Mouse (Mus musculus) forebrain, embryonic 16.5 days (tissue): ENCODE measurements at regions not wholly inside any gene's neighbourhood (a gene's known extent, or its start where the extent isn't known, plus 50 kb on each side); places are given as distances from the start of the nearest gene placed in this dataset.

Experiments
- ATAC-seq: fragments of 200-750 bp; cut with Nextera tagmentation; 2 replicates; pipeline ENCODE4 v1.8.0; 2017; ENCODE audit warnings: mild to moderate bottlenecking, moderate library complexity
- H3K27ac ChIP-seq: fragments of 300-500 bp; sonication (generic); 2 replicates; pipeline ENCODE4 v1.5.1; 2014; ENCODE audit warnings: low read length, control low read depth
- H3K27me3 ChIP-seq: fragments of 300-500 bp; sonication (generic); replicated peaks from 2 replicates; pipeline ENCODE4 v1.6.1; 2014; ENCODE audit warnings: low read length; ENCODE audit not compliant: control insufficient read depth, insufficient read depth
- H3K36me3 ChIP-seq: fragments of 300-500 bp; sonication (generic); 2 replicates; pipeline ENCODE4 v1.6.1; 2014; ENCODE audit not compliant: control insufficient read depth, insufficient read depth
- H3K4me1 ChIP-seq: fragments of 300-500 bp; sonication (generic); replicated peaks from 2 replicates; pipeline ENCODE4 v1.6.1; 2014; ENCODE audit warnings: low read length; ENCODE audit not compliant: control insufficient read depth, insufficient read depth
- H3K4me2 ChIP-seq: fragments of 300-500 bp; sonication (generic); 2 replicates; pipeline ENCODE4 v1.6.1; 2014; ENCODE audit warnings: mild to moderate bottlenecking, low read length, control low read depth
- H3K4me3 ChIP-seq: fragments of 300-500 bp; sonication (generic); replicated peaks from 2 replicates; pipeline ENCODE4 v1.5.1; 2014; ENCODE audit warnings: mild to moderate bottlenecking, low read length, control low read depth
- H3K9ac ChIP-seq: fragments of 300-500 bp; sonication (generic); replicated peaks from 2 replicates; pipeline ENCODE4 v1.6.1; 2014; ENCODE audit warnings: low read depth, low read length, control low read depth
- H3K9me3 ChIP-seq: fragments of 300-500 bp; sonication (generic); 2 replicates; pipeline ENCODE4 v1.6.1; 2016; ENCODE audit warnings: low read length; ENCODE audit not compliant: control insufficient read depth
- WGBS: fragments of 180-500 bp; shearing (Covaris S2); extraction: QIAGEN DNeasy Blood & Tissue Kit; methylation state at CpG from one replicate; pipeline ENCODE4 v1.1.7; 2014; 5-methylcytosine and 5-hydroxymethylcytosine counted together

- Histone ChIP-seq H3K9me3 (no peaks in the 10 kb centered on the region), H3K27me3 (no peaks in the 10 kb centered on the region), H3K27ac (no peak overlapping the region), H3K4me3 (no peak overlapping the region), H3K4me2 (no peak overlapping the region), H3K4me1 (no peaks in the 10 kb centered on the region), H3K36me3 (no peaks in the 10 kb centered on the region), H3K9ac (no peak overlapping the region)
- ATAC-seq: no peak
- 94% methylated on average over 1 of the region's 1 CpGs for WGBS
Observed at GRCm38 (mm10) chr12:15262165-15262564, 554.6 kb downstream of the Trib2 start.

GRCm38 (mm10) chr12:15261604-15262003, 555.1 kb downstream of the Trib2 start:
- H3K4me1 ChIP-seq: no peaks in the 10 kb centered on the region
- H3K9ac ChIP-seq: no peak overlapping the region
- H3K4me2 ChIP-seq: no peak overlapping the region
- 100% methylated on average over 1 of the region's 1 CpGs for WGBS
- H3K4me3 ChIP-seq: no peak overlapping the region
- ATAC-seq: no peak
- no peak overlapping the region for H3K27ac ChIP-seq
- no peaks in the 10 kb centered on the region for H3K9me3 ChIP-seq
- no peaks in the 10 kb centered on the region for H3K27me3 ChIP-seq
- H3K36me3 ChIP-seq: no peaks in the 10 kb centered on the region

- Histone ChIP-seq H3K27ac (no peak overlapping the region), H3K4me1 (no peaks in the 10 kb centered on the region), H3K4me3 (no peak overlapping the region), H3K27me3 (no peaks in the 10 kb centered on the region), H3K9me3 (no peaks in the 10 kb centered on the region), H3K36me3 (no peaks in the 10 kb centered on the region), H3K4me2 (no peak overlapping the region), H3K9ac (no peak overlapping the region)
- WGBS: 77% methylated on average over 2 of the region's 2 CpGs
- no peak for ATAC-seq
Observed at GRCm38 (mm10) chr12:15260907-15261415, 555.8 kb downstream of the Trib2 start.

GRCm38 (mm10) chr12:15244966-15245365, 571.8 kb downstream of the Trib2 start:
- no peaks in the 10 kb centered on the region for H3K27me3 ChIP-seq
- no peaks in the 10 kb centered on the region for H3K4me1 ChIP-seq
- no peak overlapping the region for H3K27ac ChIP-seq
- H3K4me3 ChIP-seq: no peak overlapping the region
- WGBS: 84% methylated on average over 4 of the region's 4 CpGs
- H3K4me2 ChIP-seq: no peak overlapping the region
- H3K9ac ChIP-seq: no peak overlapping the region
- H3K9me3 ChIP-seq: no peaks in the 10 kb centered on the region
- ATAC-seq: no peak
- H3K36me3 ChIP-seq: no peaks in the 10 kb centered on the region

GRCm38 (mm10) chr12:15222497-15223170, 594.1 kb downstream of the Trib2 start:
- no peak for ATAC-seq
- WGBS: 82% methylated on average over 5 of the region's 5 CpGs
- H3K9me3 ChIP-seq: no peaks in the 10 kb centered on the region
- no peaks in the 10 kb centered on the region for H3K36me3 ChIP-seq
- H3K9ac ChIP-seq: no peak overlapping the region
- H3K4me3 ChIP-seq: no peak overlapping the region
- no peak overlapping the region for H3K4me2 ChIP-seq
- H3K4me1 ChIP-seq: peaks cover 4% of the 10 kb centered on the region
- H3K27me3 ChIP-seq: no peaks in the 10 kb centered on the region
- no peak overlapping the region for H3K27ac ChIP-seq

GRCm38 (mm10) chr12:15218504-15218903, 598.2 kb downstream of the Trib2 start:
- no peaks in the 10 kb centered on the region for H3K27me3 ChIP-seq
- no peaks in the 10 kb centered on the region for H3K36me3 ChIP-seq
- H3K27ac ChIP-seq: no peak overlapping the region
- WGBS: 14% methylated on average over 8 of the region's 8 CpGs
- H3K9me3 ChIP-seq: no peaks in the 10 kb centered on the region
- ATAC-seq: peak; percentile 62
- H3K4me3 ChIP-seq: peak overlapping the region; percentile 9; the same call in 1 of the 2 replicates
- H3K4me2 ChIP-seq: peak overlapping the region; percentile 36
- no peak overlapping the region for H3K9ac ChIP-seq
- peaks cover 4% of the 10 kb centered on the region for H3K4me1 ChIP-seq

- no peaks in the 10 kb centered on the region for H3K36me3 ChIP-seq
- H3K4me3 ChIP-seq: no peak overlapping the region
- no peak overlapping the region for H3K27ac ChIP-seq
- WGBS: 51% methylated on average over 3 of the region's 3 CpGs
- no peak overlapping the region for H3K4me2 ChIP-seq
- no peak for ATAC-seq
- no peak overlapping the region for H3K9ac ChIP-seq
- no peaks in the 10 kb centered on the region for H3K27me3 ChIP-seq
- H3K4me1 ChIP-seq: no peaks in the 10 kb centered on the region
- no peaks in the 10 kb centered on the region for H3K9me3 ChIP-seq
Observed at GRCm38 (mm10) chr12:15216180-15216579, 600.5 kb downstream of the Trib2 start.

- 42% methylated on average over 6 of the region's 6 CpGs for WGBS
- no peak overlapping the region for H3K27ac ChIP-seq
- H3K4me2 ChIP-seq: no peak overlapping the region
- H3K9ac ChIP-seq: no peak overlapping the region
- 0 out of 2 replicates have a peak, but pooled peaks cover 2% of the 10 kb centered on the region for H3K4me1 ChIP-seq
- no peaks in the 10 kb centered on the region for H3K9me3 ChIP-seq
- peak; percentile 65 for ATAC-seq
- H3K27me3 ChIP-seq: no peaks in the 10 kb centered on the region
- H3K36me3 ChIP-seq: no peaks in the 10 kb centered on the region
- H3K4me3 ChIP-seq: no peak overlapping the region
Observed at GRCm38 (mm10) chr12:15174411-15175041, 642.2 kb downstream of the Trib2 start.

- Histone ChIP-seq H3K9me3 (no peaks in the 10 kb centered on the region), H3K27me3 (no peaks in the 10 kb centered on the region), H3K27ac (no peak overlapping the region), H3K36me3 (no peaks in the 10 kb centered on the region), H3K4me2 (no peak overlapping the region), H3K9ac (no peak overlapping the region), H3K4me3 (no peak overlapping the region), H3K4me1 (no peaks in the 10 kb centered on the region)
- WGBS: 85% methylated on average over 5 of the region's 5 CpGs
- ATAC-seq: no peak
Observed at GRCm38 (mm10) chr12:15162605-15163004, 654.1 kb downstream of the Trib2 start.
